Mouse (Mus musculus) spleen, adult 2 months (tissue): Measurements from ENCODE around the gene Des. TPM values are rescaled to one million over a fixed set of nuclear protein-coding genes. Genes with fewer than 3 reads are reported as not detected.

Experiments used
- DNase-seq, 2 experiments: peaks; one replicate each; pipeline versions ENCODE4 v3.0.0 to v3.0.0-alpha.2; 2012 to 2021; ENCODE audit warnings: low spot score in 2 of 2, low read depth in 1 of 2
- H3K27ac ChIP-seq: fragments of 200-500 bp; 2 replicates; pipeline ENCODE4 v1.5.1; 2012; ENCODE audit warnings: low read length, inconsistent platforms; ENCODE audit not compliant: insufficient read depth
- H3K27me3 ChIP-seq: fragments of 200-500 bp; 2 replicates; pipeline ENCODE4 v1.6.1; 2012; ENCODE audit warnings: mild to moderate bottlenecking, moderate library complexity, low read length, inconsistent platforms; ENCODE audit not compliant: control insufficient read depth, insufficient read depth
- H3K36me3 ChIP-seq: fragments of 200-500 bp; 2 replicates; pipeline ENCODE4 v1.6.1; 2012; ENCODE audit warnings: mild to moderate bottlenecking, low read length, inconsistent platforms; ENCODE audit not compliant: control insufficient read depth, insufficient read depth
- H3K4me1 ChIP-seq: fragments of 200-500 bp; 2 replicates; pipeline ENCODE4 v1.6.1; 2011; ENCODE audit warnings: inconsistent platforms; ENCODE audit not compliant: control insufficient read depth, insufficient read depth, insufficient read length
- H3K4me3 ChIP-seq: fragments of 200-500 bp; 2 replicates; pipeline ENCODE4 v1.5.1; 2011; ENCODE audit warnings: mild to moderate bottlenecking, inconsistent platforms; ENCODE audit not compliant: insufficient read depth, insufficient read length; ENCODE audit errors: extremely low read depth
- CTCF ChIP-seq: fragments of 200-500 bp; IDR thresholded peaks from 2 replicates; pipeline ENCODE4 v1.5.1; 2011; ENCODE audit warnings: mild to moderate bottlenecking, inconsistent platforms; ENCODE audit not compliant: insufficient read depth, insufficient read length, insufficient replicate concordance; ENCODE audit errors: extremely low read depth
- POLR2A ChIP-seq: fragments of 200-500 bp; IDR thresholded peaks from 2 replicates; pipeline ENCODE4 v1.6.1; 2011; ENCODE audit warnings: low read depth, low read length, inconsistent platforms
- WGBS: fragments of 180-500 bp; shearing (Covaris S2); methylation state at CpG from one replicate; pipeline ENCODE4 v1.1.7; 2018; 5-methylcytosine and 5-hydroxymethylcytosine counted together
- polyA plus RNA-seq: library from polyadenylated mRNA; depleted of rRNA; stranded (reverse); fragments of >200 nt; gene quantifications from 2 replicates; pipeline ENCODE4 v1.2.3, GENCODE M21; 2012

Gene Des
- polyA plus RNA-seq, 1 experiment = 40.5 TPM

DNA sequence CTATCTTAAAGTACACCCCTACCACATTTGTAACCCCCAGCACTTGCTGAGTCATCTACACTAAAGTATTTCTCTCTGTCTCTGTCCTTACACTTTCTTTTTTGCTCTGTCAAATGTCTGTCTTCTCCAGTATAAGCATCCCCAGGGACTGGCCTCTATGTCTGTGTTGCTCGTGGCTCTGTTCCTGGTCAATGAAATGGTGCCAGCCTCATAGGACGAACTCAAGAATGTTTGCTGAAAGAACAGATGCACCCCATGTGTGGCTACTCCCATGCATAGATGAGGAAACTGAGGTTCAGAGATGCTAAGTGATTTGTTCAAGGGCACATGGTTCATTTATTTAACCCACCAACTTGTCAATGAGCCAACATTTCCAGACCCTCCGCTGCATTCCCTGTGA is 12.3 kb downstream of the Des start:
- Histone ChIP-seq H3K27me3 (peaks cover 11% of the 10 kb centered on the region), H3K27ac (no peak overlapping the region), H3K4me3 (no peak overlapping the region), H3K4me1 (no peaks in the 10 kb centered on the region), H3K36me3 (no peaks in the 10 kb centered on the region)
- no peak for TF ChIP-seq POLR2A
- no peak for TF ChIP-seq CTCF
- WGBS = 78% methylated on average over 3 of the region's 3 CpGs
- no peak for DNase-seq

DNA sequence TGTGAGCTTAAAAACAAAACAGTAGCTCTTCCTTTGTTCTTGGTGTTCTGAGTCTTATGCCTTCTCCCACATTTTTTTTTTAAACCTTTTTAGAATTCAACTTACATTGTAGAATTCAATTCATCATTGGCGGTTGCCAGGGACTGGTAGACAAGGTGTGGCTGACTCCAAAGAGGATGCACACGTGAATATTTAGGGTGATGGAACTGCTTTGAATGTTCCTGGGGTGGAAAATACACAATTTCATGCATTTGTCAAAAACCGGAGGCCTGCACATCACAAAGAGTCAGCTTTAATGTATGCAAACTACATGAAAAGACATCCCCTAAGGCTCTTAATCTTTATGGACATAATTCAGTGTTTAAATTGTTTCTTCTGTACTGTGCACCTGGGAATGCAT is 13.1 kb downstream of the Des start:
- no peak for DNase-seq
- TF ChIP-seq POLR2A (no peak), CTCF (no peak)
- no peak overlapping the region for H3K27ac ChIP-seq
- no peak overlapping the region for H3K4me3 ChIP-seq
- H3K36me3 ChIP-seq = no peaks in the 10 kb centered on the region
- H3K27me3 ChIP-seq = peaks cover 11% of the 10 kb centered on the region
- H3K4me1 ChIP-seq = no peaks in the 10 kb centered on the region
- 74% methylated on average over 3 of the region's 3 CpGs for WGBS

DNA sequence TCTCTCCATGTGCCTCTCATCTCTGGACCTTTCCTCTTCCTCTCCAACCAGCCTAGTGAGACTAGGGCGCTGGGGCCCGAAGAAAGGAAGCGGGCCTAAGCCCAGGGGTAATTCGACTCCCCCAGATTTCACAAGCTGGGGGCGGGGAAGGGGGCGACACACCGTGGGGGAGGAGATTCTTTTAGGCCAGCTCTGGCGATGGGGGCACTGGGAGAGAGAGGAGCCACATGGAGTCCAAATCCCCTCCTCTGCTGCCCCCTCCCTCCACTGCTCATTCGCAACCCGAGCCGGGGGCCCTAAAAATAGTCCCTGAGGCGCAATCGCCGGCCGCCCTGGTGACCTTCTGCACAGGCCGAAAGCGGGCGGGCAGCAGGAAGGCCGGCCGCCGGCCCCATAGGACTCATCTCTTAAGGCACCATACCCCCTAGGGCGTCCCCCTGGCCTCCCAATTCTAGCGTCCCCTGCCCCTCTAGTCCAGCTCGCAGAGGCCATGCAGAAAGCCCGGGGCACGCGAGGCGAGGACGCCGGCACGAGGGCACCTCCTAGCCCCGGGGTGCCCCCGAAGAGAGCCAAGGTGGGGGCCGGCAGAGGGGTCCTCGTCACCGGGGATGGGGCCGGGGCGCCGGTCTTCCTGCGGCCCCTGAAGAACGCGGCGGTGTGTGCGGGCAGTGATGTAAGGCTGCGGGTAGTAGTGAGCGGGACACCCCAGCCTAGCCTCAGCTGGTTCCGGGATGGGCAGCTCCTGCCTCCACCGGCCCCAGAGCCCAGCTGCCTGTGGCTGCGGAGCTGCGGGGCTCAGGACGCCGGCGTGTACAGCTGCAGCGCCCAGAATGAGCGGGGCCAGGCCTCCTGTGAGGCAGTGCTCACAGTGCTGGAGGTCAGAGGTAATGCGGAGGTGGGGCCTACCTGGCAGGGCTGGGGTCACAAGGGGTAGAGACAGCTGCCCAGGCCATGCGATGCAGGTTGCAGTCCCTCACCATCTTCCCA is 15.1 kb downstream of the Des start, which contains the start of gene Speg:
TSS of gene Speg (plus strand) at position 348 of the 987 bp plus-strand sequence.
- no peak within 1 kb of the TSS for H3K27ac ChIP-seq
- no peak for DNase-seq
- 19% methylated on average over 53 of the region's 57 CpGs for WGBS
- no peak for TF ChIP-seq POLR2A
- no peak for TF ChIP-seq CTCF
- no peaks in the 10 kb centered on the region for H3K4me1 ChIP-seq
- H3K4me3 ChIP-seq = no peak within 1 kb of the TSS
- peaks cover 9% of the 10 kb centered on the region for H3K27me3 ChIP-seq
- no peaks in the 10 kb centered on the region for H3K36me3 ChIP-seq

DNA sequence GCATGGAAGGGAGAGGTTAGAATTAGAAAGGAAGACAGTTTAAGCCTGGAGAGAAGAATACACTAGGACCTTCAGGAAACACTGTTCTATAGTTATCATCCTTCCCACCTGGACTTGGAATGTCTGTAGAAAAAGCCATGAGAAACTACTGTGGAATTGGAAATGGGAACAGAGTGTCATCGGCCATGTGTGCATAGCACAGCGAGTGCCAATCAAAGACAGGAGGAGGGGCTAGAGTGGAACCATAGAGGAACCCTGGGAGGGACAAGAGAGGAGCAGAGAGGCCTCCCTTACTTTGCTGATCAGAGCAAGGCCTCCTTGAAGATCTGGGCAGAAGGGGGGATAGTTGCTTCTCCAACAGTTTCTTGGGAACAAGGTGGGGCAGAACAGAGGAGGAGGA is 19.1 kb downstream of the Des start:
- Histone ChIP-seq H3K36me3 (no peaks in the 10 kb centered on the region), H3K4me3 (no peak overlapping the region), H3K27me3 (peaks cover 22% of the 10 kb centered on the region), H3K27ac (no peak overlapping the region), H3K4me1 (no peaks in the 10 kb centered on the region; the same call in 1 of the 2 replicates)
- no peak for DNase-seq
- no peak for TF ChIP-seq CTCF
- TF ChIP-seq POLR2A = no peak
- 56% methylated on average over 2 of the region's 2 CpGs for WGBS

DNA sequence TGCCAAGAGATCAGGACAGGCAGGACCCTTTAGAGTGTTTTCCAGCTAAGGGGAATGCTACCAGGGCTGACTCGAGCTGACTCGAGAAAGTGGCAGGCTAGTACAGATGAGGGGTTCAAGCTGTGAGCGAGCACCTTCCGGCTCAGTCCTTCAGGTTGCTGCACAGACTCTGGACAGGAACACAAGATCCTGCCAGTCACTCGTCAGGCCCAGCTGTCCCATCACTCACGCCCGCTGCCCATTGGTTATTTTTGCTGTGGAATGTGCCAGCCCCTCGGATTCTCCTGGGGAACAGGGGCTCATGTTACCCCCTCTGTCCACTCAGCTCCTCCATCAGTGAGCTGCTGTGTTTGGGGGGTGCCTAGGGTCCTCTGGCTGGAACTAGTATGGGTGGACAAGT is 19.8 kb downstream of the Des start:
- Histone ChIP-seq H3K4me1 (no peaks in the 10 kb centered on the region; the same call in 1 of the 2 replicates), H3K36me3 (no peaks in the 10 kb centered on the region), H3K27me3 (peaks cover 21% of the 10 kb centered on the region), H3K27ac (no peak overlapping the region), H3K4me3 (no peak overlapping the region)
- TF ChIP-seq POLR2A (no peak), CTCF (no peak)
- 80% methylated on average over 8 of the region's 8 CpGs for WGBS
- no peak for DNase-seq

DNA sequence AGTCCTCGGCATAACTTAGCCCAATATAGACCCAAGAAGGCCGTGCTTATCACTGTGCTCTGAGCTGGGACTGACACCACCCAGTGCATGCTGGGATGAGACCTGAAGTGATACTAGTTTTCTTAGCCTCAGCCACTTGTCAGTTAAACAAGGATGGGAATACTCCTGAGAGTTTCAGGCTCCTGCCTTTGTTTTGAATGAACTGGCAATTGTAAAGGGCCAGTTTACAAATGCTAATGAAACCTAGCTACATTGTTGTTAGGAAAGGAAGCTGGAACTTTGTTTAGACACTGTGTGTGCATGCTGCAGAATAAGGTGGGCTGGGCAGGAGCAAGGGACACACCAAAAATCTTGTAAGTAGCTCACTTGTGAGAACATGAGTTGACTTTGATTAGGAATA is 20.8 kb downstream of the Des start:
- DNase-seq = no peak
- WGBS = 69% methylated on average over 2 of the region's 2 CpGs
- TF ChIP-seq CTCF (no peak), POLR2A (no peak)
- H3K27me3 ChIP-seq = peaks cover 13% of the 10 kb centered on the region
- no peaks in the 10 kb centered on the region for H3K36me3 ChIP-seq
- no peaks in the 10 kb centered on the region; the same call in 1 of the 2 replicates for H3K4me1 ChIP-seq
- no peak overlapping the region for H3K27ac ChIP-seq
- no peak overlapping the region for H3K4me3 ChIP-seq
